Mouse (Mus musculus): ENCODE data around the gene Adipoq.

GRCm38 (mm10) chr16:23127311-23127672 lies 19.0 kb upstream of the Adipoq start:
- TF ChIP-seq CTCF (IDR thresholded peaks at IDR 0.05; ENCODE audit: low read depth, low read length), result no peak
- TF ChIP-seq TAL1 (conservative IDR thresholded peaks at IDR 0.05; ENCODE audit: low read depth, low read length), result no peak
- no peak for TF ChIP-seq POLR2AphosphoS5 (IDR thresholded peaks at IDR 0.05; ENCODE audit: insufficient replicate concordance, low read depth, low read length)
